Mouse (Mus musculus) neural tube, embryonic 12.5 days (tissue): ENCODE measurements around the gene Dmbx1. TPM values are rescaled to one million over a fixed set of nuclear protein-coding genes. Genes with fewer than 3 reads are reported as not detected.

Experiments used
- ATAC-seq: fragments of 200-750 bp; cut with Nextera tagmentation; 2 replicates; pipeline ENCODE4 v1.8.0; 2017; ENCODE audit warnings: low read depth, mild to moderate bottlenecking, moderate TSS enrichment, moderate library complexity; ENCODE audit not compliant: low FRiP score
- H3K27ac ChIP-seq: fragments of 300-500 bp; sonication (generic); 2 replicates; pipeline ENCODE4 v1.5.1; 2016
- H3K27me3 ChIP-seq: fragments of 300-500 bp; sonication (generic); replicated peaks from 2 replicates; pipeline ENCODE4 v1.6.1; 2016; ENCODE audit warnings: mild to moderate bottlenecking
- H3K36me3 ChIP-seq: fragments of 300-500 bp; sonication (generic); 2 replicates; pipeline ENCODE4 v1.6.1; 2016; ENCODE audit warnings: mild to moderate bottlenecking
- H3K4me1 ChIP-seq: fragments of 300-500 bp; sonication (generic); 2 replicates; pipeline ENCODE4 v1.6.1; 2016
- H3K4me2 ChIP-seq: fragments of 300-500 bp; sonication (generic); replicated peaks from 2 replicates; pipeline ENCODE4 v1.6.1; 2016; ENCODE audit warnings: mild to moderate bottlenecking
- H3K4me3 ChIP-seq: fragments of 300-500 bp; sonication (generic); 2 replicates; pipeline ENCODE4 v1.5.1; 2016
- H3K9ac ChIP-seq: fragments of 300-500 bp; sonication (generic); 2 replicates; pipeline ENCODE4 v1.6.1; 2016; ENCODE audit warnings: mild to moderate bottlenecking
- H3K9me3 ChIP-seq: fragments of 300-500 bp; sonication (generic); 2 replicates; pipeline ENCODE4 v1.6.1; 2016; ENCODE audit warnings: mild to moderate bottlenecking
- WGBS: fragments of 180-500 bp; shearing (Covaris S2); methylation state at CpG from one replicate; pipeline ENCODE4 v1.1.7; 2016; 5-methylcytosine and 5-hydroxymethylcytosine counted together
- polyA plus RNA-seq: library from polyadenylated mRNA; unstranded; fragments of >200 nt; fragmentation: Nextera tagmentation; extraction: Ambion mirVana; gene quantifications from 2 replicates; pipeline ENCODE4 v1.2.1, GENCODE M21; 2016

Dmbx1 gene
- polyA plus RNA-seq, 1 experiment from 2014 or later: 1.6 TPM

GRCm38 (mm10) chr4:115962671-115963412, 23.1 kb upstream of the Dmbx1 start:
- Histone ChIP-seq H3K27ac (no peak overlapping the region), H3K27me3 (peaks cover 95% of the 10 kb centered on the region), H3K36me3 (no peaks in the 10 kb centered on the region), H3K4me3 (peak overlapping the region; percentile 39), H3K9ac (peak overlapping the region; percentile 55), H3K4me1 (peaks cover 29% of the 10 kb centered on the region), H3K9me3 (no peaks in the 10 kb centered on the region), H3K4me2 (peak overlapping the region; percentile 86)
- WGBS: under 1% methylated on average over 79 of the region's 79 CpGs
- peak; percentile 62 for ATAC-seq

- Histone ChIP-seq H3K4me3 (peak overlapping the region; percentile 39; the same call in 1 of the 2 replicates), H3K27me3 (peaks cover 95% of the 10 kb centered on the region), H3K4me1 (peaks cover 29% of the 10 kb centered on the region), H3K4me2 (peak overlapping the region; percentile 86), H3K36me3 (no peaks in the 10 kb centered on the region), H3K9ac (no peak overlapping the region), H3K9me3 (no peaks in the 10 kb centered on the region), H3K27ac (no peak overlapping the region)
- peak; percentile 15; the same call in 1 of the 2 replicates for ATAC-seq
- 10% methylated on average over 7 of the region's 7 CpGs for WGBS
Measured at GRCm38 (mm10) chr4:115961991-115962390, 22.3 kb upstream of the Dmbx1 start.

- Histone ChIP-seq H3K4me2 (no peak overlapping the region), H3K36me3 (no peaks in the 10 kb centered on the region), H3K27me3 (peaks cover 94% of the 10 kb centered on the region), H3K9ac (no peak overlapping the region), H3K4me1 (peaks cover 32% of the 10 kb centered on the region), H3K9me3 (no peaks in the 10 kb centered on the region), H3K4me3 (no peak overlapping the region), H3K27ac (no peak overlapping the region)
- ATAC-seq: no peak
Measured at GRCm38 (mm10) chr4:115959546-115959945, 19.8 kb upstream of the Dmbx1 start.

GRCm38 (mm10) chr4:115955494-115955775, 15.7 kb upstream of the Dmbx1 start:
- peak overlapping the region; percentile 7; the same call in 1 of the 2 replicates for H3K4me3 ChIP-seq
- no peaks in the 10 kb centered on the region for H3K9me3 ChIP-seq
- peak overlapping the region; percentile 48 for H3K4me2 ChIP-seq
- WGBS: 5% methylated on average over 3 of the region's 3 CpGs
- ATAC-seq: no peak
- H3K36me3 ChIP-seq: no peaks in the 10 kb centered on the region
- peaks cover 97% of the 10 kb centered on the region for H3K27me3 ChIP-seq
- H3K9ac ChIP-seq: no peak overlapping the region
- no peak overlapping the region for H3K27ac ChIP-seq
- H3K4me1 ChIP-seq: peaks cover 8% of the 10 kb centered on the region

- no peaks in the 10 kb centered on the region for H3K36me3 ChIP-seq
- H3K27ac ChIP-seq: no peak overlapping the region
- H3K4me2 ChIP-seq: peak overlapping the region; percentile 48
- peaks cover 8% of the 10 kb centered on the region for H3K4me1 ChIP-seq
- 3% methylated on average over 19 of the region's 19 CpGs for WGBS
- 0 out of 2 replicates have a peak, but pooled peaks have one; percentile 48 for ATAC-seq
- H3K9ac ChIP-seq: no peak overlapping the region
- peak overlapping the region; percentile 7; the same call in 1 of the 2 replicates for H3K4me3 ChIP-seq
- peaks cover 97% of the 10 kb centered on the region for H3K27me3 ChIP-seq
- H3K9me3 ChIP-seq: no peaks in the 10 kb centered on the region
Measured at GRCm38 (mm10) chr4:115954656-115955493, 15.1 kb upstream of the Dmbx1 start.

GRCm38 (mm10) chr4:115953559-115953958, 13.8 kb upstream of the Dmbx1 start:
- H3K9ac ChIP-seq: no peak overlapping the region
- ATAC-seq: no peak
- WGBS: 21% methylated on average over 5 of the region's 5 CpGs
- no peak overlapping the region for H3K4me3 ChIP-seq
- H3K9me3 ChIP-seq: no peaks in the 10 kb centered on the region
- no peak overlapping the region for H3K4me2 ChIP-seq
- peaks cover 8% of the 10 kb centered on the region for H3K4me1 ChIP-seq
- no peaks in the 10 kb centered on the region for H3K36me3 ChIP-seq
- no peak overlapping the region for H3K27ac ChIP-seq
- peaks cover 97% of the 10 kb centered on the region for H3K27me3 ChIP-seq

GRCm38 (mm10) chr4:115952758-115953157, 13.0 kb upstream of the Dmbx1 start:
- Histone ChIP-seq H3K9ac (no peak overlapping the region), H3K4me2 (no peak overlapping the region), H3K36me3 (no peaks in the 10 kb centered on the region), H3K4me3 (no peak overlapping the region), H3K27ac (no peak overlapping the region), H3K27me3 (peaks cover 98% of the 10 kb centered on the region), H3K9me3 (no peaks in the 10 kb centered on the region), H3K4me1 (peaks cover 8% of the 10 kb centered on the region)
- ATAC-seq: no peak
- 11% methylated on average over 6 of the region's 6 CpGs for WGBS

DNA sequence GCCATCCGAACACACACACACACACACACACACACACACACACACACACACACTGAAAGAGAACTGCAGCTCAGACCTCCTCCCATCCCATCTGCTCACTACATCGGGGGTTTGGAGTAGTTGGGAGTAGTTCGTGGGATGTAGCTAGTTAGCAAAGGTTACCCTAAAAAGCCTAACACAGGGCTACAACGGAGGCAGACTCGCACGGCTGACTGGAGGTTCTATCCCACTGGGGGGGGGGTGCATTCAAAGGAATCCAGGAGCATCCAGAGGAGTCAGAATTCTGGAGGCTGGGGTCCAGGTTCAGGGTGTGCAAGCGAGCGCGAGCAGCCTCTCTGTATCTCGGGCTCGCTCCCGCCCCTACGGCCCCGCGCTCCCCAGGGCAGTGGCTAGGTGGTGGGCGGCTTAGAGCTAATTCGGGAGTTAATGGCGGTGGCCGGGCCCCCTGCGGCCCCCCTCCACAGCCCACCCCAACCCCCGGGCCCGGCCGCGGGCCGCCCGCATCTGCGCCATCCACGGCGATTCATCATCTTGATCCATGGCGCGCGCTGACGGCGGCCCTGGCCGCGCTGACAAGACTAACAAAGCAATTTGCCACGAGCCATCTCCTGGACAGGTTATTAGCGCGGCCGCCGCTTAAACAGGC, 4.1 kb upstream of the Dmbx1 start:
- 1% methylated on average over 41 of the region's 41 CpGs for WGBS
- H3K4me2 ChIP-seq: peak overlapping the region; percentile 55
- H3K9me3 ChIP-seq: no peaks in the 10 kb centered on the region
- H3K9ac ChIP-seq: 0 out of 2 replicates have a peak overlapping the region, but pooled peaks have one; percentile 40
- no peak overlapping the region for H3K27ac ChIP-seq
- ATAC-seq: peak; percentile 54
- peaks cover 100% of the 10 kb centered on the region for H3K27me3 ChIP-seq
- H3K4me3 ChIP-seq: peak overlapping the region; percentile 15; the same call in 1 of the 2 replicates
- H3K36me3 ChIP-seq: no peaks in the 10 kb centered on the region
- H3K4me1 ChIP-seq: peaks cover 23% of the 10 kb centered on the region

GRCm38 (mm10) chr4:115941242-115941820, 1.6 kb upstream of the Dmbx1 start:
- ATAC-seq: no peak
- Histone ChIP-seq H3K4me2 (no peak overlapping the region), H3K27ac (no peak overlapping the region), H3K36me3 (no peaks in the 10 kb centered on the region), H3K9ac (no peak overlapping the region), H3K27me3 (peaks cover 100% of the 10 kb centered on the region), H3K9me3 (no peaks in the 10 kb centered on the region), H3K4me3 (no peak overlapping the region), H3K4me1 (peaks cover 29% of the 10 kb centered on the region)
- WGBS: 1% methylated on average over 9 of the region's 9 CpGs

GRCm38 (mm10) chr4:115940681-115941080, 955 bp upstream of the Dmbx1 start:
- 2% methylated on average over 3 of the region's 3 CpGs for WGBS
- H3K9ac ChIP-seq: no peak overlapping the region
- no peak overlapping the region for H3K27ac ChIP-seq
- no peaks in the 10 kb centered on the region for H3K36me3 ChIP-seq
- no peak overlapping the region for H3K4me2 ChIP-seq
- no peaks in the 10 kb centered on the region for H3K9me3 ChIP-seq
- H3K4me3 ChIP-seq: no peak overlapping the region
- peaks cover 36% of the 10 kb centered on the region for H3K4me1 ChIP-seq
- no peak for ATAC-seq
- peaks cover 100% of the 10 kb centered on the region for H3K27me3 ChIP-seq

GRCm38 (mm10) chr4:115938276-115939160, 1.2 kb downstream of the Dmbx1 start:
- Histone ChIP-seq H3K36me3 (no peaks in the 10 kb centered on the region), H3K4me3 (no peak overlapping the region), H3K27me3 (peaks cover 100% of the 10 kb centered on the region), H3K9me3 (no peaks in the 10 kb centered on the region), H3K27ac (no peak overlapping the region), H3K4me1 (peaks cover 26% of the 10 kb centered on the region), H3K9ac (no peak overlapping the region), H3K4me2 (peak overlapping the region; percentile 63; the same call in 1 of the 2 replicates)
- 1% methylated on average over 37 of the region's 37 CpGs for WGBS
- ATAC-seq: no peak
